Mouse (Mus musculus) small intestine, adult 2 months (tissue): ENCODE measurements at regions not wholly inside any gene's neighbourhood (a gene's known extent, or its start where the extent isn't known, plus 50 kb on each side); places are given as distances from the start of the nearest gene placed in this dataset.

Source experiments
- H3K27ac ChIP-seq: fragments of 200-500 bp; 2 replicates; pipeline ENCODE4 v1.5.1; 2012; ENCODE audit warnings: low read depth, low read length, control low read depth, inconsistent platforms; ENCODE audit not compliant: insufficient read depth
- H3K27me3 ChIP-seq: fragments of 200-500 bp; 2 replicates; pipeline ENCODE4 v1.6.1; 2012; ENCODE audit warnings: mild to moderate bottlenecking, moderate library complexity, low read length, inconsistent platforms; ENCODE audit not compliant: control insufficient read depth, insufficient read depth
- H3K36me3 ChIP-seq: fragments of 200-500 bp; 2 replicates; pipeline ENCODE4 v1.6.1; 2012; ENCODE audit warnings: mild to moderate bottlenecking, low read length, control low read depth, inconsistent platforms; ENCODE audit not compliant: control insufficient read depth, insufficient read depth
- H3K4me1 ChIP-seq: fragments of 200-500 bp; 2 replicates; pipeline ENCODE4 v1.6.1; 2012; ENCODE audit warnings: low read length, inconsistent platforms, mixed read lengths; ENCODE audit not compliant: control insufficient read depth, insufficient read depth, insufficient read length
- H3K4me3 ChIP-seq: fragments of 200-500 bp; 2 replicates; pipeline ENCODE4 v1.5.1; 2012; ENCODE audit warnings: low read depth, mild to moderate bottlenecking, control low read depth, inconsistent platforms, low read length, moderate library complexity
- CTCF ChIP-seq: fragments of 200-500 bp; IDR thresholded peaks from 2 replicates; pipeline ENCODE4 v1.5.1; 2012; ENCODE audit warnings: low read depth, mild to moderate bottlenecking, control low read depth, inconsistent platforms, low read length, moderate library complexity, mixed read lengths; ENCODE audit not compliant: insufficient replicate concordance, insufficient read length; ENCODE audit errors: extremely low read depth
- POLR2A ChIP-seq: fragments of 200-500 bp; IDR thresholded peaks from 2 replicates; pipeline ENCODE4 v1.6.1; 2012; ENCODE audit warnings: low read depth, mild to moderate bottlenecking, control low read depth, inconsistent platforms, low read length, moderate library complexity
- WGBS: fragments of 180-500 bp; shearing (Covaris S2); methylation state at CpG from one replicate; pipeline ENCODE4 v1.1.7; 2018; 5-methylcytosine and 5-hydroxymethylcytosine counted together

DNA sequence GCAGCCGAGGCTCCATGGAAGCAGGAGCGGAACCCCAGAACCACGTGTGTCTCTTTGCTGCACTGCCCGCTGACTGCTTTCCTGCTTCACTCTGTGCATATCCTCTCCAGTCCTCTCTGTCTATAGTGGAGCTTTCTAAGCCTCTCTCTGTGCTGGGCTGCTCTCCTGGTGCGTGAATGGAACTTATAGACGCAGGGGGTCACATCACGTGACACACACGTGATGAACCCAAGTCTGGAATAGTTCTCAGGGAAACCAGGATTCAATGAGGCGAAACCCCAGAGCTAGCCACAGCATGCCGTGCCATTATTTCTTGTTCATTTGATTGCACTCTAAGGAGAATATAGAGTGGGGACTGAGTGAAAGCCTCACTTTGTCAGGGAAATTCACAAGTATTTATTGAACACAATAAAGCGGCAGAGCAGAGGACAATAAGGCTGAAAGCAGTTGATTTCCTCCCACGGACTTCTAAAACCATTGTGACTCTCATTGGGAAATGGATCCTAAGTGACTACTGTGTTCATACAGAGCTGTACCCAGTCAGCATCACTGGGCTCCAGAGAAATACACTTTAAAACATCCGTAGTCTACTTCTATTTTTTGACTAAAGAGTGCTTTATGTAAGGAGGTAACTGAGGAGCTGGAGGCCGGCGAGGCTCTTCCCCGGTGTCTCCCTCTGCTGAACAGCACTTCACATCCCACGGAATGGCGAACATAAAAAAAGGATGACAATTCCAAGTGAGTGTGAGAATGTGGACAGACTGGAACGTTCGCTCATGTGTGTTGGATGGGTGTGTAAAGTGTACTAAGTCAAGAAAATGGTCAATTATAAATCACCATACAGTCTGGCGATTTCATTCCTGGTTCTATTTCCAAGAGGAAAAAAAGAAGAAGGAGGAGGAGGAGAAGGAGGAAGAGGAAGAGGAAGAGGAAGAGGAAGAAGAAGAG lies 116.5 kb upstream of the Cpsf6 start:
- no peaks in the 10 kb centered on the region for H3K4me1 ChIP-seq
- WGBS = 88% methylated on average over 21 of the region's 21 CpGs
- no peak for TF ChIP-seq CTCF
- TF ChIP-seq POLR2A = no peak

DNA sequence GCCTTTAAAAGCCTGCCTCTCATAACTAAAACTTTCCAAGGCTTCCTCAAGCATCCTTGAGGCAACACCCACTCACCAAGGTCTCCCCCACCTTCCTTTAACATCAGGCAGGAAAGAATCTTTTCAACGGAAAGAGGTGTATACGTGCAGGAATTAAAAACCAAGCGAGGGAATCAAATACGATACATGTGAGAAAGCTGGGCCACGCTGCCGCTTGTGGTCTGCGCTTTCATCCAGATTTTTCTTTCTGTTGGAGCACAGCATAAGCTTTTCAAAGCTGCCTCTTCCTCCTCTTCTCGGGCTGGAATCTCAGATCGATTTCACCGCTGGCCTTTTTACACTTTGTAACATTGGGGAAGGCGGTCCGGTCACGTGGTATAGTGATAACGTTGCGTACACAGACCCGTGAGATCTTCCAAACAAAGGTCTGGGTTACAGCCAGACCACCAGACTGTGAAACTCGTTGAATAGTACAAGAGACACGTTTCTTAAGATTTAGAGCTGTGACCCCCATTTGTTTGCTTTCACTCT lies 114.4 kb upstream of the Cpsf6 start:
- TF ChIP-seq CTCF = no peak
- no peak for TF ChIP-seq POLR2A
- Histone ChIP-seq H3K27me3 (no peaks in the 10 kb centered on the region), H3K36me3 (no peaks in the 10 kb centered on the region), H3K4me3 (peak overlapping the region; percentile 57), H3K4me1 (no peaks in the 10 kb centered on the region), H3K27ac (no peak overlapping the region)
- WGBS = 4% methylated on average over 18 of the region's 18 CpGs

More for the DNA sequence above, 116.5 kb upstream of the Cpsf6 start:
- no peaks in the 10 kb centered on the region for H3K36me3 ChIP-seq
- no peaks in the 10 kb centered on the region for H3K27me3 ChIP-seq
- no peak overlapping the region for H3K4me3 ChIP-seq
- H3K27ac ChIP-seq = no peak overlapping the region

DNA sequence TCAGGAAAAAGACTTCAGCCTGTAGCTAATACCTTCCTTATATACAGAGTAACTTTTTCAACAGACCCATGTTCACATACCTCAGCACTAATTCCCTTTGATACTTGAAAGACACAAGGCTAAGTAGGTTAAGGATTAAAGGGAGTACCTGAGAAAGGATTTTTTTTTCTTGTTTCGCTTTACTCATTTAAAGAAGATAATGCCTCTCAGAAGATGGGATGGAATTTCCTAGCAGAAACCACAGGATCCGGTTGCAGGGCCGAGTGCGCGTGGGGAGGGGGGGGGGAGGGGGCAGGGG lies 114.0 kb upstream of the Cpsf6 start:
- Histone ChIP-seq H3K4me1 (no peaks in the 10 kb centered on the region), H3K4me3 (no peak overlapping the region), H3K27me3 (no peaks in the 10 kb centered on the region), H3K36me3 (no peaks in the 10 kb centered on the region), H3K27ac (no peak overlapping the region)
- TF ChIP-seq POLR2A = no peak
- TF ChIP-seq CTCF = no peak
- WGBS = 35% methylated on average over 2 of the region's 5 CpGs

DNA sequence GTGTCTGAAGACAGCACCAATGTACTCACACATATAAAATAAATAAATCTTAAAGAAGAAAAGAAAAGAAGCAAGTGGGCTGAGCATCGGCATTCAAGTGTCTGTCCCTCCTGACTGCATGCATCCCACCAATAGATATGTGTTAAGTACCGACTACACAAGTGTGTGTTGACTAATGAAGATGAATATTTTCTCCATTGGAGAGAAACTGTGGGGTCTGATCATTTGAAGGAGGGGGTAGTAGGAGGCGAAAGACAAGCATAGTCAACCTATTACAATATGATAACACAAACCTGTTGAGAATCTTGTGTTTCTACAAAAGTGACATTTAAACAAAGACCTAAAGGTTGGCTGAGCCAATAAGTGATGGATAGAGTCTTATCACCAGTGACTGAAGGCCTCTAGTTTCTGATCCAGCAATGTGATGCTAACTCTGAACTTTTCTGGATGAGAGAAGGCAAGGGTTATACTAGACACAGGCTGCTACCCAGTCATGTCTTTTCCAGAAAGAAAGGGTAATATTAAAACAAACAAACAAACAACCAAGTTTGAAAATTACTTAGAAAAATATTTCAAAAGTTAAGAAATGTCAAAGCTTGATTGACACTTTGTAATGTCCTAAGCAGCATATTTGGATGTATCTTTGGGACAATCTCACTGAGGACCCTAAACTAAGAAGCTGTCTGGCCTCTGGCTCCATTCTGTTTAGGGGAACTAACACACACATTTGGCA lies 113.4 kb upstream of the Cpsf6 start:
- no peaks in the 10 kb centered on the region for H3K4me1 ChIP-seq
- no peak overlapping the region for H3K4me3 ChIP-seq
- TF ChIP-seq CTCF (no peak), POLR2A (no peak)
- no peaks in the 10 kb centered on the region for H3K27me3 ChIP-seq
- no peaks in the 10 kb centered on the region for H3K36me3 ChIP-seq
- H3K27ac ChIP-seq = no peak overlapping the region
- WGBS = 96% methylated on average over 3 of the region's 3 CpGs

DNA sequence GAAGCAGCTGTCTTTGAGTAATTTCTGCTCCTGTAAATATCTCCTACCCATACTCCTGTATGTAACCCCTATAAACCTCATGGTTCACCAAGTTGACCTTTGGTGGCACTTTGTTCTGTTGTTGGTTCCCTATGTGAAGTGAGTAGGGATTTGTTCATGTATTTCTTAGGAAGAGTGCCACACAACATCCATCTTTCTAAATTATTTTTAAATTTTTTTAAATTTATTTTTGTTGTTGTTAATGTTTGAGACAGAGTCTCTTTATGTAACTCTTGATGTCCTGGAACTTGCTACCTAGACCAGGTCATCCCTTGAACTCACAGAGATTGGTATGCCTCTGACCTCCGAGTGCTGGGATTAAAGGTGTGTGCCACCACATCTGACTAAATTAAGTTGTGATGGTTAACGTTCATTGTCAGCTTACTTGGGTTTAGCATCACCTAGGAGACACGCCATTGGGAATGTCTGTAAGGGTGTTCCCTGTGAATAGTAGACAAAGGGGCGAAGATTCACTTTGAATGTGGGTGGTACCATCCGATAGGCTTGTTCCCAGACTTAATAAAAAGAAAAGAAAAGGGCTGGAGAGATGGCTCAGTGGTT lies 112.7 kb upstream of the Cpsf6 start:
- no peaks in the 10 kb centered on the region for H3K4me1 ChIP-seq
- H3K4me3 ChIP-seq = no peak overlapping the region
- WGBS = 94% methylated on average over 5 of the region's 5 CpGs
- TF ChIP-seq CTCF = no peak
- no peak for TF ChIP-seq POLR2A
- no peak overlapping the region for H3K27ac ChIP-seq
- H3K27me3 ChIP-seq = no peaks in the 10 kb centered on the region
- no peaks in the 10 kb centered on the region for H3K36me3 ChIP-seq

DNA sequence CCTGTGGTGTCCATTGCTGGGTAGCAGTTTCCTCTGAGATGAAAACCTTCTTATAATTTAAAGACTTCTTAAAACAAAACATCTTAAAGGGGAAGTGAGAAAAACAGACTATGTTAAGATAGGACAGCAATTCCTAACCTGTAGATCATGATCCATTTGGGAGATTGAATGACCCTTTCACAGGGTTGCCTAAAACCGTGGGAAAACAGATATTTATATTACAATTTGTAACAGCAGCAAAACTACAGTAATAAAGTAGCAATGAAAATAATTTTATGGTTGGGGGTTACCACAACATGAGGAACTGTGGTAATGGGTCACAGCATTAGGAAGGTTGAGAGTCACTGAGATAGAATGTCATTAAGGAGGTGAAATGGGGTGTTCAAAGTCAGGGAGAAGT lies 111.9 kb upstream of the Cpsf6 start:
- H3K4me3 ChIP-seq = no peak overlapping the region
- 83% methylated on average over 1 of the region's 1 CpGs for WGBS
- H3K27me3 ChIP-seq = no peaks in the 10 kb centered on the region
- no peaks in the 10 kb centered on the region for H3K4me1 ChIP-seq
- H3K27ac ChIP-seq = no peak overlapping the region
- no peak for TF ChIP-seq CTCF
- TF ChIP-seq POLR2A = no peak
- H3K36me3 ChIP-seq = no peaks in the 10 kb centered on the region
